Mouse (Mus musculus) kidney, adult 2 months (tissue): ENCODE measurements around the gene Lrrn2. TPM values are rescaled to one million over a fixed set of nuclear protein-coding genes. Genes with fewer than 3 reads are reported as not detected.

ENCODE experiments used
- DNase-seq: peaks from one replicate; pipeline ENCODE4 v3.0.0; 2021
- H3K27ac ChIP-seq: fragments of 200-500 bp; 2 replicates; pipeline ENCODE4 v1.5.1; 2012; ENCODE audit warnings: low read depth, low read length, control low read depth, inconsistent platforms; ENCODE audit not compliant: insufficient read depth
- H3K27me3 ChIP-seq: fragments of 200-500 bp; replicated peaks from 2 replicates; pipeline ENCODE4 v1.6.1; 2012; ENCODE audit warnings: mild to moderate bottlenecking, moderate library complexity, low read length, inconsistent platforms; ENCODE audit not compliant: control insufficient read depth, insufficient read depth
- H3K36me3 ChIP-seq: fragments of 200-500 bp; 2 replicates; pipeline ENCODE4 v1.6.1; 2012; ENCODE audit warnings: mild to moderate bottlenecking, moderate library complexity, low read length, inconsistent platforms; ENCODE audit not compliant: control insufficient read depth, insufficient read depth
- H3K4me1 ChIP-seq: fragments of 200-500 bp; 2 replicates; pipeline ENCODE4 v1.6.1; 2011; ENCODE audit warnings: low read length; ENCODE audit not compliant: control insufficient read depth, insufficient read depth
- H3K4me3 ChIP-seq: fragments of 200-500 bp; 2 replicates; pipeline ENCODE4 v1.5.1; 2011; ENCODE audit warnings: mild to moderate bottlenecking, low read depth, low read length, control low read depth; ENCODE audit not compliant: insufficient read depth
- CTCF ChIP-seq: fragments of 200-500 bp; conservative IDR thresholded peaks from 2 replicates; pipeline ENCODE4 v1.5.1; 2011; ENCODE audit warnings: low read depth, mild to moderate bottlenecking, control low read depth, low read length, moderate library complexity, mixed read lengths; ENCODE audit not compliant: insufficient read depth, insufficient read length
- POLR2A ChIP-seq: fragments of 200-500 bp; IDR thresholded peaks from one replicate; pipeline ENCODE4 v1.6.1; 2011; ENCODE audit warnings: low read depth, low read length, control low read depth
- WGBS: fragments of 180-500 bp; shearing (Covaris S2); methylation state at CpG from one replicate; pipeline ENCODE4 v1.1.7; 2018; 5-methylcytosine and 5-hydroxymethylcytosine counted together
- polyA plus RNA-seq: library from polyadenylated mRNA; depleted of rRNA; stranded (reverse); fragments of >200 nt; gene quantifications from 2 replicates; pipeline ENCODE4 v1.2.3, GENCODE M21; 2012

The Lrrn2 gene
- polyA plus RNA-seq, 1 experiment, result 0.36 TPM

- TF ChIP-seq CTCF (no peak), POLR2A (no peak)
- Histone ChIP-seq H3K27me3 (no peaks in the 10 kb centered on the region), H3K27ac (no peak overlapping the region), H3K4me1 (no peaks in the 10 kb centered on the region), H3K4me3 (no peak overlapping the region), H3K36me3 (no peaks in the 10 kb centered on the region)
- peak; percentile 93 for DNase-seq
- 75% methylated on average over 20 of the region's 20 CpGs for WGBS
These were observed 35.8 kb upstream of the Lrrn2 start for GRCm38 (mm10) chr1:132844088-132844804.

DNA sequence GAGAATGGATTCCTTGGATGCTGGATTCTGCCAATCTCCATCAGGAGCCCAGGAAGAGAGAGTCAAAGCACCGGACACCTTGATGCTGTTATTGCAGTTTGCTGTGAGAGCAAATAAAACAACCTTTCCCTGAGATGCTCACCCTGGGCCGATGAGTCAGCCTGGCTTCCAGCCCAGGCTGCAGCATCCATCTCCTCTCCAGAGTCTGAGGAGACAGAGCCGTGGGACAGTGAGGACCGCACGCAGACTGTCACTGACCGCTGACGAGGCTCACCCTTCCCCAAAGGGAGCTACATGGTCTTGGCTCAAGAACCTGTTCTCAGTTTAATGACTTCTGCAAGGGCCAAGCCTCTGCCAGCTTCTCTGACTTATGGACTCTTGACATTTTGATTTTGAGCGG lies 34.3 kb upstream of the Lrrn2 start:
- H3K4me3 ChIP-seq, result no peak overlapping the region
- TF ChIP-seq CTCF (no peak), POLR2A (no peak)
- no peak for DNase-seq
- no peak overlapping the region for H3K27ac ChIP-seq
- no peaks in the 10 kb centered on the region for H3K36me3 ChIP-seq
- no peaks in the 10 kb centered on the region for H3K27me3 ChIP-seq
- WGBS, result 81% methylated on average over 8 of the region's 8 CpGs
- no peaks in the 10 kb centered on the region for H3K4me1 ChIP-seq

DNA sequence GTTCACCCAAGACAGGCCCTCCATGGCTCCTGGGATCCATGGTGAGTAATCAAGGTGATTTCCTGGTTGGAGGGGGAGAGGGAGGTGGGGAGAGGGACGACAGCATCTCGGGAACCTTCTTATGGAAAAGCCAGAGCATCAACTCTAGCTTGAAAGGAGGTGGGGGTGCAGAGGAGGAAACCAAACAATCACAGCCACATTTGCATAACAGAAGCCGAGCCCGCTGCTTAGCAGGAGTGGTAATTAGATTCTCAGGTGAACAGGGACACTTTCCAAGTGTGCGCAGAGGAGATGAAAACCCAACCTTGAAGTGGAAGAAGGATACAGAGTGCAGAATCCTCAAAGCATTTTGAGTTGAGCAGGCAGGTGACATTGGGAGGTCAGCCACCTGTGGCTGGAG lies 29.3 kb upstream of the Lrrn2 start:
- Histone ChIP-seq H3K27ac (no peak overlapping the region), H3K36me3 (no peaks in the 10 kb centered on the region)
- 43% methylated on average over 5 of the region's 5 CpGs for WGBS

DNA sequence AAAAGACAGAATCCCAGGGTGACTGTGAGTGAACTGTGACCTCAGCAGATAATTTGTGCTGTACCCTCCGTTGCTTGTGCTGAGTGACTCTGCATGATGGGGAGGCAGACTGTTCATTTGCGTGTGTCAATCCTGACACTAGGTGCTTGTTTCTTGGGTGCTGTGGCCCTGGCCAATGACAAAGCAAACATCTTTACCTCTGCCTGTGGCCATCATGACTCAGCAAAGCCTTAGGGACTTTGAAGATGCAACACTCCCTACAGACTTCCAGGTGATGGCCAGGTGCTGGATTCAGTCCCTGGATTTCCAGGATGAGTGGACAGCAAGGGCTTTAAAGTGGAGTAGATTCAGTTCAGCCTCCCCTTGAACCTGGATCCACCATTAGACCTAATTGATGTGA lies 28.8 kb upstream of the Lrrn2 start:
- H3K27ac ChIP-seq, result no peak overlapping the region
- no peak overlapping the region for H3K4me3 ChIP-seq
- 74% methylated on average over 2 of the region's 2 CpGs for WGBS
- no peak for TF ChIP-seq CTCF
- TF ChIP-seq POLR2A, result no peak
- no peaks in the 10 kb centered on the region for H3K27me3 ChIP-seq
- no peaks in the 10 kb centered on the region for H3K4me1 ChIP-seq
- DNase-seq, result no peak
- no peaks in the 10 kb centered on the region for H3K36me3 ChIP-seq

More for the DNA sequence above, 29.3 kb upstream of the Lrrn2 start:
- TF ChIP-seq POLR2A, result no peak
- no peak for TF ChIP-seq CTCF
- DNase-seq, result no peak
- Histone ChIP-seq H3K4me1 (no peaks in the 10 kb centered on the region), H3K4me3 (no peak overlapping the region), H3K27me3 (no peaks in the 10 kb centered on the region)

- H3K4me3 ChIP-seq, result no peak overlapping the region
These were observed 28.3 kb upstream of the Lrrn2 start for GRCm38 (mm10) chr1:132851771-132852170.

DNA sequence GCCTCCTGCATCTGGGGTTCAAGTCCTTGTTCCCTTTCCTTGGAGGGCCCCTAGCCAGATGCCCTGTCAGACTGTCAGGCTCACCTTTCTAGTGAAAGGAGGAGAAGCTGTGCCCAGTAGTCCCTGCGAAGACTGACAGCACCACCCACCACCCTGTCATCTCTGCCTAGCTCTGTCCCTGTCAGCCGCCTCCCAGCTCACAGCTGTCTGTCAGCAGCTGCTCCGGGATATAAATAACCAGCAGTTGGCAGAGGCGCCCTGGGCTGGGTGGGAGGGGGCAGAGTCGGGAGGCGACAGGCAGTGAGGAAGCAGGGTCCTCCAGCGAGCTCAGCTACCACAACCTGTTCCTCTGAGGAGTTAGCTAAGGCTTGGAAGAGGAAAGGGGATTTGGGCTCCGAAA lies 26.8 kb upstream of the Lrrn2 start:
- Histone ChIP-seq H3K36me3 (no peaks in the 10 kb centered on the region), H3K27ac (no peak overlapping the region), H3K4me3 (no peak overlapping the region), H3K27me3 (no peaks in the 10 kb centered on the region), H3K4me1 (no peaks in the 10 kb centered on the region)
- DNase-seq, result no peak
- no peak for TF ChIP-seq POLR2A
- TF ChIP-seq CTCF, result no peak
- WGBS, result 30% methylated on average over 8 of the region's 8 CpGs

More at GRCm38 (mm10) chr1:132851771-132852170, 28.3 kb upstream of the Lrrn2 start:
- Histone ChIP-seq H3K36me3 (no peaks in the 10 kb centered on the region), H3K27ac (no peak overlapping the region), H3K27me3 (no peaks in the 10 kb centered on the region), H3K4me1 (no peaks in the 10 kb centered on the region)
- DNase-seq, result no peak
- TF ChIP-seq POLR2A (no peak), CTCF (no peak)
- 40% methylated on average over 4 of the region's 4 CpGs for WGBS

GRCm38 (mm10) chr1:132858516-132859383 lies 21.3 kb upstream of the Lrrn2 start:
- 74% methylated on average over 5 of the region's 5 CpGs for whole genome bisulfite sequencing
- no peaks in the 10 kb centered on the region for H3K36me3 ChIP-seq
- no peaks in the 10 kb centered on the region for H3K27me3 ChIP-seq
- H3K4me3 ChIP-seq, result no peak overlapping the region
- TF ChIP-seq CTCF (no peak), POLR2A (no peak)
- H3K4me1 ChIP-seq, result no peaks in the 10 kb centered on the region
- H3K27ac ChIP-seq, result no peak overlapping the region
- no peak for DNase-seq
